Mouse (Mus musculus): Measurements from ENCODE around the gene Gm17455. TPM values are rescaled to one million over a fixed set of nuclear protein-coding genes. Genes with fewer than 3 reads are reported as not detected.

Gene Gm17455
- polyA plus RNA-seq (2017; shearing (Covaris generic)), result 4.0 TPM

DNA sequence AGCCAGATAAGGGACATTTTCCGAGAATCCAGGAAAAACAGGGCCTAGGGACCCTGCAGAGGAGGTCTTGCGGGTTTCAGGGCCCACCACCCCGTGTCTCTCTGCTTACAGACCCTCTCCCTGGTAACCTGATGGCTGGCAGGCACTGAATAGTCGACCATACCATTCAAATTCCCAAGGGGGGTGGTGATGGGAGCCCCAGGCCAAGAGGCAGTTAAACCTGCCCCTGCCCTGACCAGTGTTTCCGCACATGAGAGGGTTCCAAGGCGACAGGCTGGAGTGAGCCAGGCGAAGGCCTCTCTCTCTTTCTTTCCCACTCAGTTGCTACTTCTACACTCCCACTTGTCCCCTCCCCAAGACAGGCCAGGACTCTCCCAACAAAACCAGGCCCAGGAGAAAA lies at the start of gene Gm17455:
TSS of gene Gm17455 (plus strand) at position 278 of the 400 bp plus-strand sequence.

Other genes with a start within 250 kb of the Gm17455 start
- gene Chst3, start 180.5 kb upstream of the Gm17455 start, polyA plus RNA-seq (2017; shearing (Covaris generic)), result 0.09 TPM
- gene Psap, start 122.1 kb upstream of the Gm17455 start, polyA plus RNA-seq (2017; shearing (Covaris generic)), result 490 TPM
- 262 TPM for gene Vsir, start 52.9 kb upstream of the Gm17455 start, polyA plus RNA-seq (2017; shearing (Covaris generic))